Mouse (Mus musculus) lung, postnatal 0 days (tissue): ENCODE results near the gene Alox5ap. TPM values are rescaled to one million over a fixed set of nuclear protein-coding genes. Genes with fewer than 3 reads are reported as not detected.

ENCODE experiments used
- ATAC-seq: fragments of 200-750 bp; cut with Nextera tagmentation; 2 replicates; pipeline ENCODE4 v1.8.0; 2017; ENCODE audit warnings: moderate library complexity
- DNase-seq: peaks from one replicate; pipeline ENCODE4 v3.0.0-alpha.2; 2016; ENCODE audit warnings: low spot score
- H3K27ac ChIP-seq: fragments of 300-500 bp; sonication (generic); 2 replicates; pipeline ENCODE4 v1.5.1; 2014; ENCODE audit warnings: antibody characterized with exemption, mild to moderate bottlenecking, low read length, mixed read lengths
- H3K27me3 ChIP-seq: fragments of 300-500 bp; sonication (generic); replicated peaks from 2 replicates; pipeline ENCODE4 v1.6.1; 2014; ENCODE audit warnings: low read length, mixed read lengths; ENCODE audit not compliant: insufficient read depth
- H3K36me3 ChIP-seq: fragments of 300-500 bp; sonication (generic); 2 replicates; pipeline ENCODE4 v1.6.1; 2014; ENCODE audit warnings: low read length, mixed read lengths; ENCODE audit not compliant: insufficient read depth
- H3K4me1 ChIP-seq: fragments of 300-500 bp; sonication (generic); 2 replicates; pipeline ENCODE4 v1.6.1; 2014; ENCODE audit warnings: antibody characterized with exemption, low read depth, low read length, mixed read lengths; ENCODE audit not compliant: insufficient read depth
- H3K4me2 ChIP-seq: fragments of 300-500 bp; sonication (generic); replicated peaks from 2 replicates; pipeline ENCODE4 v1.6.1; 2014; ENCODE audit warnings: low read depth, mild to moderate bottlenecking, low read length, moderate library complexity, mixed read lengths
- H3K4me3 ChIP-seq: fragments of 300-500 bp; sonication (generic); 2 replicates; pipeline ENCODE4 v1.5.1; 2014; ENCODE audit warnings: low read depth, low read length
- H3K9ac ChIP-seq: fragments of 300-500 bp; sonication (generic); replicated peaks from 2 replicates; pipeline ENCODE4 v1.6.1; 2014; ENCODE audit warnings: low read depth, mild to moderate bottlenecking
- H3K9me3 ChIP-seq: fragments of 300-500 bp; sonication (generic); 2 replicates; pipeline ENCODE4 v1.6.1; 2016; ENCODE audit warnings: low read length, mixed read lengths
- CTCF ChIP-seq: IDR thresholded peaks from 2 replicates; pipeline ENCODE4 v1.5.1; 2016; ENCODE audit warnings: antibody characterized with exemption, mild to moderate bottlenecking
- EP300 ChIP-seq: IDR thresholded peaks from 2 replicates; pipeline ENCODE4 v1.6.1; 2016; ENCODE audit warnings: antibody characterized with exemption, mild to moderate bottlenecking, control low read depth
- WGBS: fragments of 180-500 bp; shearing (Covaris S2); extraction: QIAGEN DNeasy Blood & Tissue Kit; methylation state at CpG from one replicate; pipeline ENCODE4 v1.1.7; 2014; 5-methylcytosine and 5-hydroxymethylcytosine counted together
- polyA plus RNA-seq: library from polyadenylated mRNA; unstranded; fragments of >200 nt; fragmentation: Nextera tagmentation; extraction: Ambion mirVana; gene quantifications from 2 replicates; pipeline ENCODE4 v1.2.1, GENCODE M21; 2015

Gene Alox5ap
- polyA plus RNA-seq, 1 experiment from 2014 or later: 76.9 TPM

- Histone ChIP-seq H3K4me3 (no peak overlapping the region), H3K27me3 (no peaks in the 10 kb centered on the region), H3K4me2 (no peak overlapping the region), H3K9me3 (no peaks in the 10 kb centered on the region), H3K9ac (no peak overlapping the region), H3K27ac (no peak overlapping the region), H3K36me3 (no peaks in the 10 kb centered on the region), H3K4me1 (no peaks in the 10 kb centered on the region)
- 71% methylated on average over 4 of the region's 4 CpGs for WGBS
- ATAC-seq (no peak), DNase-seq (no peak)
- TF ChIP-seq EP300 (no peak), CTCF (no peak)
Measured at GRCm38 (mm10) chr5:149293071-149293470, 28.5 kb downstream of the Alox5ap start.

GRCm38 (mm10) chr5:149296808-149297207, 32.2 kb downstream of the Alox5ap start:
- no peaks in the 10 kb centered on the region for H3K4me1 ChIP-seq
- WGBS: 94% methylated on average over 6 of the region's 6 CpGs
- H3K27ac ChIP-seq: no peak overlapping the region
- H3K9ac ChIP-seq: no peak overlapping the region
- H3K4me2 ChIP-seq: no peak overlapping the region
- H3K4me3 ChIP-seq: no peak overlapping the region
- no peaks in the 10 kb centered on the region for H3K27me3 ChIP-seq
- no peaks in the 10 kb centered on the region for H3K9me3 ChIP-seq
- no peak for TF ChIP-seq EP300
- TF ChIP-seq CTCF: no peak
- no peak for DNase-seq
- no peaks in the 10 kb centered on the region for H3K36me3 ChIP-seq
- ATAC-seq: no peak

- Histone ChIP-seq H3K9me3 (no peaks in the 10 kb centered on the region), H3K27me3 (no peaks in the 10 kb centered on the region), H3K36me3 (no peaks in the 10 kb centered on the region), H3K4me3 (no peak overlapping the region), H3K9ac (no peak overlapping the region), H3K27ac (no peak overlapping the region), H3K4me2 (no peak overlapping the region), H3K4me1 (no peaks in the 10 kb centered on the region)
- peak; percentile 27; the same call in 1 of the 2 replicates for TF ChIP-seq CTCF
- no peak for TF ChIP-seq EP300
- DNase-seq (no peak), ATAC-seq (no peak)
- 60% methylated on average over 2 of the region's 2 CpGs for WGBS
Measured at GRCm38 (mm10) chr5:149297464-149297863, 32.9 kb downstream of the Alox5ap start.

GRCm38 (mm10) chr5:149298234-149298633, 33.7 kb downstream of the Alox5ap start:
- Histone ChIP-seq H3K36me3 (no peaks in the 10 kb centered on the region), H3K27me3 (no peaks in the 10 kb centered on the region), H3K4me3 (no peak overlapping the region), H3K4me1 (no peaks in the 10 kb centered on the region), H3K9me3 (no peaks in the 10 kb centered on the region), H3K9ac (no peak overlapping the region), H3K4me2 (no peak overlapping the region), H3K27ac (no peak overlapping the region)
- no peak for ATAC-seq
- TF ChIP-seq CTCF (no peak), EP300 (no peak)
- 62% methylated on average over 4 of the region's 4 CpGs for WGBS
- no peak for DNase-seq

GRCm38 (mm10) chr5:149312884-149313652, 48.5 kb downstream of the Alox5ap start:
- no peak overlapping the region for H3K9ac ChIP-seq
- peak overlapping the region; percentile 47 for H3K4me2 ChIP-seq
- ATAC-seq (peak; percentile 65), DNase-seq (peak; percentile 58)
- no peaks in the 10 kb centered on the region for H3K36me3 ChIP-seq
- no peak for TF ChIP-seq CTCF
- TF ChIP-seq EP300: 0 out of 2 replicates have a peak, but pooled peaks have one; percentile 26
- WGBS: 34% methylated on average over 23 of the region's 23 CpGs
- peak overlapping the region; percentile 45 for H3K27ac ChIP-seq
- H3K9me3 ChIP-seq: no peaks in the 10 kb centered on the region
- H3K4me1 ChIP-seq: no peaks in the 10 kb centered on the region
- H3K27me3 ChIP-seq: no peaks in the 10 kb centered on the region
- H3K4me3 ChIP-seq: peak overlapping the region; percentile 24; the same call in 1 of the 2 replicates

- no peaks in the 10 kb centered on the region for H3K27me3 ChIP-seq
- H3K4me3 ChIP-seq: no peak overlapping the region
- H3K4me1 ChIP-seq: no peaks in the 10 kb centered on the region
- no peak overlapping the region for H3K27ac ChIP-seq
- no peaks in the 10 kb centered on the region for H3K9me3 ChIP-seq
- H3K4me2 ChIP-seq: no peak overlapping the region
- no peaks in the 10 kb centered on the region for H3K36me3 ChIP-seq
- WGBS: 69% methylated on average over 12 of the region's 12 CpGs
- TF ChIP-seq CTCF (no peak), EP300 (no peak)
- no peak for ATAC-seq
- H3K9ac ChIP-seq: no peak overlapping the region
- no peak for DNase-seq
Measured at GRCm38 (mm10) chr5:149314514-149315081, 50.0 kb downstream of the Alox5ap start.
